Mouse (Mus musculus) hindlimb bud, embryonic 11.5 days (tissue): ENCODE data around the gene Sfta2.

Experiments
- DNase-seq: peaks from one replicate; pipeline ENCODE4 v3.0.0-alpha.2; 2012; ENCODE audit warnings: low read depth, low spot score; ENCODE audit errors: extremely low spot score

Sfta2 gene

GRCm38 (mm10) chr17:35591731-35592130 is 9.6 kb upstream of the Sfta2 start:
- no peak for DNase-seq

GRCm38 (mm10) chr17:35592131-35592530 is 9.2 kb upstream of the Sfta2 start:
- DNase-seq = no peak

- no peak for DNase-seq
Observed at GRCm38 (mm10) chr17:35593786-35594185, 7.6 kb upstream of the Sfta2 start.

- no peak for DNase-seq
Observed at GRCm38 (mm10) chr17:35594456-35594855, 6.9 kb upstream of the Sfta2 start.

- no peak for DNase-seq
Observed at GRCm38 (mm10) chr17:35597399-35597798, 4.0 kb upstream of the Sfta2 start.

GRCm38 (mm10) chr17:35601736-35602354 is 496 bp downstream of the Sfta2 start:
- no peak for DNase-seq

GRCm38 (mm10) chr17:35617127-35617526 is 15.8 kb downstream of the Sfta2 start:
- no peak for DNase-seq

- DNase-seq = no peak
Observed at GRCm38 (mm10) chr17:35626537-35626936, 25.2 kb downstream of the Sfta2 start, which contains the start of gene Gm9573. Gene Gm9573 (minus strand): TSS chr17:35626637.

GRCm38 (mm10) chr17:35633992-35634391 is 32.6 kb downstream of the Sfta2 start:
- no peak for DNase-seq

- DNase-seq = no peak
Observed at GRCm38 (mm10) chr17:35635202-35635601, 33.9 kb downstream of the Sfta2 start.

GRCm38 (mm10) chr17:35635699-35636111 is 34.4 kb downstream of the Sfta2 start:
- DNase-seq = peak; percentile 53

- DNase-seq = no peak
Observed at GRCm38 (mm10) chr17:35636363-35636762, 35.0 kb downstream of the Sfta2 start.

GRCm38 (mm10) chr17:35638475-35639190 is 37.3 kb downstream of the Sfta2 start:
- DNase-seq = no peak

- no peak for DNase-seq
Observed at GRCm38 (mm10) chr17:35639352-35639751, 38.0 kb downstream of the Sfta2 start.

GRCm38 (mm10) chr17:35643609-35644236 is 42.4 kb downstream of the Sfta2 start, which contains the start of gene Mucl3:
Gene Mucl3 (minus strand): TSS chr17:35643695.
- DNase-seq = no peak

- no peak for DNase-seq
Observed at GRCm38 (mm10) chr17:35649429-35649828, 48.1 kb downstream of the Sfta2 start.

- DNase-seq = no peak
Observed at GRCm38 (mm10) chr17:35653086-35653485, 51.7 kb downstream of the Sfta2 start.

- DNase-seq = no peak
Observed at GRCm38 (mm10) chr17:35665957-35666515, 64.7 kb downstream of the Sfta2 start.

- no peak for DNase-seq
Observed at GRCm38 (mm10) chr17:35666851-35667256, 65.5 kb downstream of the Sfta2 start.

- peak; percentile 88 for DNase-seq
Observed at GRCm38 (mm10) chr17:35667334-35668065, 66.2 kb downstream of the Sfta2 start, which contains the start of gene Vars2. Gene Vars2 (minus strand): TSS chr17:35667592.

- DNase-seq = no peak
Observed at GRCm38 (mm10) chr17:35669731-35670130, 68.4 kb downstream of the Sfta2 start.
